Mouse (Mus musculus): ENCODE measurements at regions not wholly inside any gene's neighbourhood (a gene's known extent, or its start where the extent isn't known, plus 50 kb on each side); places are given as distances from the start of the nearest gene placed in this dataset.

DNA sequence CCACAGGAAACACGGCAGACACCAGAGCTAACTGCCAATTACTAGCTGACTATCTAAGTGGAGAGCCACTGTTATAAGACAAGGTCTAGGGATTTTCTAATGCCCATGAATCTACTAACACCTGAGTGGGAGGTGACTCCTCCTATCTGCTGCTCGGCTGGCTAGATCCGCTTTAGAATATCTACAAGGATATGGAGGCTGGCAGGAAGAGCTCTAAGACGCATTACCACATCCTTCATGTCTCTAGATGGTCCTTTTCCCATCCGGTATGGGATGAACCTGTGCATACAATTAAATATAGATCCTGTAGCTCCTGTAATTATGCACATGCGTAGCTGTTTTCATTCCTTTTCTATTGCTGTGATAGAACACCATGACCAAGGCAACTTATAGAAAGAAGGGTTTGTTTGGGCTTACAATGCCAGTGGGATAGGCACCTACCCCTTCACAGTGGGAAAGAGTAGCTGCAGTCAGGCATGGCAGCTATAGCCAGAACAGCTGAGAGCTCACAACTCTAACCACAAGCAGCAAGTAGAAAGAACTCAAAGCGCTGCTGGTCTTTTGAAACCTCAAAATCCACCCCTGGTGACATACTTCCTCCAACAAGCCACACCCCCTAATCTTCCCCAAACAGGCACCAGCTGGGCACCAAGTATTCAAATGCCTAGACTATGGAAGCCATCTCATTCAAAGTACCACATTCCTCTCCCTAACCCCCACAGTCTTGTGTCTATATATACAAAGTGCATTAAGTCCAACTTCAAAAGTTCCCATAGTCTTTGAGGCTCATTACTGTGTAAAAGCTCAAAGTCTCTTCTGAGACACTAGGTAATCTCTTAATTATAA is 319.3 kb downstream of the H2al1j start:
- in situ Hi-C loops (cut with MboI, MseI): no loop called here

- in situ Hi-C loops (cut with MboI, MseI): no loop called here
Observed at GRCm38 (mm10) chrX:11647527-11647836, 319.9 kb downstream of the H2al1j start.

DNA sequence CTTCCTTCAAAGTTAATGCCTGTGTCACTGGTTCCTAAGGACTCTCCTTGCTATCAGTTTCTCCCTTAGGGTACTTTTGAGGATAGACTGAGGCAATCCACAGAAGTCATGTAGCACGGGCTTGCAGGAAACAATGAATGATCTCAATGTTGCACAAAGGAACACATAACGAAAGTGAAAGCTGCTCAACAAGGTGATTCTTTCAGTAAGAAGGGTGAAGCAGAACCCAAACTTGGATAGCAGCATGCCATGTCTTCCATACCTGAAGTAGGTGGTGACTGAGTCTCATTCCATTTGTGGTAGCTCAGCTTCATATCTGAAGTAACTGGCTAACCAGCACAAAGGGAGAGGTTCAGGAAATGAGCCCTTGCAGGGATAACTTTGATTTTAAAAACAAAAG is 325.7 kb downstream of the H2al1j start:
- in situ Hi-C loops (cut with MboI, MseI): no loop called here

GRCm38 (mm10) chrX:11654976-11655375 is 327.4 kb downstream of the H2al1j start:
- in situ Hi-C loops (cut with MboI, MseI): no loop called here

- in situ Hi-C loops (cut with MboI, MseI): no loop called here
Observed at GRCm38 (mm10) chrX:11655466-11655865, 327.8 kb downstream of the H2al1j start.

DNA sequence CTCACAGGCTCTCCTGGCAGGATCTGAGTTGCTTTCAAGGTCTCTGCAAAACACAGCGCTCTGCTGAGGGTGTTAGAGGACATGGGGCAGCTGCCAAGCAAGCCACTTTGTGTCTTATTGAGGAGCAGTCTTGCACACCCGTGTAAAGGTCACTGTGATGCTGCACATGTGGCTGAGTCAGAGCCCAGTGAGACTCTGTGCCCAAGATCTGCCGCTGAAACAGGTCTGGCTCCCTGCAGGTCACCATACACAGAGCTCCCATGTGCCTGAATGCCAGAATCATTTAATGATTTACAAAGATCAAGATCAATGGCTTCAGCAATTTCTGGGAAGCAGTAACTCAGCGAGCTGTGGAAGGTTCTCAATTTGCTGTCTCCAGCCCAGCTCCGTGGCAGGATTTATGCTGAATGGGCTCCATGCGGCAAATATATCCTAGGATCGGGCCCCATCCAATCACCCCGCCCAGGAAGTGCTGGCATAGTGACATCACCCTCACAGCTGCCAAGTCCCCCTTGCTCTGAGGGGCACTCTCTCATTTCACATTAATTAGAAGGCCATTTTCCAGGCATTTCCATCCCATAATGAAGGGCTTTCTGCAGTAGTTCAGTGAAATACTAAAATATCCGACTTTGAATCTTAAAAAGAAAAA is 330.1 kb downstream of the H2al1j start:
- in situ Hi-C loops (cut with MboI, MseI): no loop called here

DNA sequence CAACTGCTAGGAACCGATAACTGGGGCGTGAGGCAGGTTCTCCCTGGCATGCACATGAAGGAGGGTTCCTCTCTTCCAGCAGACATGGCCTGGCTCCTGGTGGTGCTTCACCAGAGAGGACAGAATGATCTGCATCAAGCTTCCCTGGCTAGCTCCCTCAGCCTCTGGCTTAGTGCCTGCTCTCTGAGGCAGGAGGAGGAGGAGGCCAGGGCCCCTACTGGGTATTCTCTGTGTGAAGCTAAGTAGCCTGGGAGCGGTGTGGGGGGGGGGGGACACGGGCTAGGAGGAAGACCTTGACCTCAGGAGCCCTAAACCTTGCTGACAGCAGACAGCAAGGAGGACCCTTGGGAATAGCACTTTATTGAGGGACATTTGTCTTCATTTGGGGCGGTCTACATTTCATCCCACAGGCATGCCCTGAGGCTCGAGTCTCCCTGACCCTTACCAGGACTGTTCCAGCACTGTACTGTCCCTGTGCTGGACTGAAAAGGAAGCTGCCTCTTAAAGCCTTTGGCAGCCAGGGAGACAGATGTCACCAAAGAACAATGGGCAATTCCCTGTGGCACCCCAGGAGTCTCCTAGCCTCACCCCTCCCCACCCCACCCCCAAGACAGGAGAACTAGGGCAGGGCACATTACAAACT is 335.7 kb downstream of the H2al1j start:
- in situ Hi-C loops (cut with MboI, MseI): no loop called here

GRCm38 (mm10) chrX:11664330-11665061 is 336.9 kb downstream of the H2al1j start:
- in situ Hi-C loops (cut with MboI, MseI): no loop called here

DNA sequence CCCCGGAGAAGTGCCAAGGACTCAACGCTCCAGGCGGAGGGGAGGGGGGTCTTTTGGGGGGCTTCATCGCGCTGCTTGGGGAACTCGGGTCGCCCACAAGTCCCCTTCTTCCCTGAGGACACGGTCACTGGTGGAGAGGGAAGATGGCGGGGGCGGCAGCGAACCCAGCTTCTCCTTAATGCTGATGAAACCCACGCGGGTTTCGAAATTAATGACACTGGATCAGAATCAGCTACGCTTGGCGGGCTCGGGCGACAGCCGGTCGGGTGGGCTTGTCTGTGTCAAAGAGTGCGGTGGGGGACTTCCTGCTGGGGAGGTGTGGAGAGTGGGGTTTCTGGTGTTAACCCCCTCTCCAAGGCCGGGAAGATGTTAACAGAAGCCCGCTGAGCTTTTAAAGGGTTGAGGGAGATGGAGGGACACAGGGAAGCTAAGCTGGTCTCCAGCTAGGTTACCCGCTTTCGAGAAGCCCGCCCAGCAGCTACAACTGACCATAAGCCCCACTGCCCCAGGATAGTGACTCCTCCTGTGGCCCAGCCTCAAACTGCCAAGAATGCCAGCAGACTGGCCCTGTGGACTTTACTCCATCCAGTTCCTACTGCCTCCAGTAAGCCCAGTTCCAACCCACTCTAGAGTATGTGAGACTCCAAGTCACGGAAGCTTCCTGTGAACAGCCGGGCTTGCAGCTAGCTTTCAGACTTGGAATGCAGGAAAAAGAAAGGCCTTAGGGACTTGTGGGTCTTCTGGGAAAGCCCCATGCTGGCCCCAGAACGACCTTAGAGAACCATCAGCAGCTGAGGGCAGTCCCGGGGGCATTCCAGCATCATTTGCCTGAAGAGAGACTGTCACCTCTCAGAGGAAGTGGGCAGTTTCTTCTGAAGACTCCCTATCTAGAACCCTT is 337.7 kb downstream of the H2al1j start:
- in situ Hi-C loops (cut with MboI, MseI): no loop called here

DNA sequence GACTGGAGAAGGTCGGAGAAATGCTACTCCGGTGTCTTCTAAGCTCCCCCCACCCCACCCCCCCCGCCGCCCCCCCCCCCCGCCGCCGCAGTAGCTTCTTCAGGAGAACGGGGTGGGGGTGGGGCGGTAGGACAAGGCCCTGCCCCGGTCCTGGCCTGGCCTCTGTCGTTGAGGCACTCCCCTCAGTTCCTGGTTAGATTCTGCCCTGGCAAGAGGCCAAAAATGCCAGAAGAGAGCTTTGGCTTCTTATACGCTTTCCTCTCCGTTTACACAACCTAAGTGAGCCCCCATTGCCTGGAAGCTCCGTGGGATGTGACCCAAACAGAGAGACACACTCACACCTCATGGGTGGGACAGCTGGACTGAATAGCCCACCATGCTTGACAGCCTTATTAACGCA is 338.9 kb downstream of the H2al1j start:
- in situ Hi-C loops (cut with MboI, MseI): no loop called here

DNA sequence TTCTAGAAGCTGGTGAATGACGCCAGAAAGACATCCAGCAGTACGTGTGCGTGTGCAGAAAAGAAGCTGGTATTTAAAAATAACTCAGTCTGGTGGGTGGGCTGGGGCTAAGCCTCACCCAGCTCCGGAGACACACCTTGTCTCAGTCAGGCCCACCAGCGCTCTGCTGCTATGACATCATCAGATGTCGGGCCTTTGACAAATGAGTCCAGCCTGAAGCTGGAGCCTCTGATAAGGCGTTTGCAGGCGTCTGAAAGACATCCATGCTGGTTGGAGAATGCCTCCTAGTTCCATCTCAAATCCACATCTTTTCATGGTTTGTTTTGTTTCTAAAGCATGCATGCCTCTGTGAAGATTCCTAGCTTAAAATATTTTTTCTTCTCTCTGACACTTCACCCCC is 344.2 kb downstream of the H2al1j start:
- in situ Hi-C loops (cut with MboI, MseI): no loop called here

- in situ Hi-C loops (cut with MboI, MseI): no loop called here
Observed at GRCm38 (mm10) chrX:11678086-11678485, 350.5 kb downstream of the H2al1j start.

DNA sequence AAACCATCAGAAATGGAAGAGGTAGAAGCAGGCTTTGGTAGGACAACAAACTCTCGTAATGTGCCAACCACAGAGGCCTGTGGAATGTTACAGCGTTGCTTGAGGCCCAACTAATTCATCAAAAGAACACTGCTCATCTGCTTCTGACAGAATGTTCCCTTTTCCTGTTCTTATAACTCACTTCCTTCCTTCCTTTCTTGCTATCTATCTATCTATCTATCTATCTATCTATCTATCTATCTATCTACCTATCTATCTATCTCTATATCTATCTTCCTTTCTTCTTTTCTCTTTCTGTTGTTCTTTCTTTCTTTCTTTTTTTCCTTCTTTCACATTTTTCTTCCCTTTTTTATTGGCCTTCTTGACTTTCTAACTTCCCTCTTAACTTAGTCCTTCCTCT is 353.7 kb downstream of the H2al1j start:
- in situ Hi-C loops (cut with MboI, MseI): no loop called here

GRCm38 (mm10) chrX:11689989-11690405 is 362.4 kb downstream of the H2al1j start:
- in situ Hi-C loops (cut with MboI, MseI): no loop called here

- in situ Hi-C loops (cut with MboI, MseI): no loop called here
Observed at GRCm38 (mm10) chrX:11690446-11690845, 362.8 kb downstream of the H2al1j start.

DNA sequence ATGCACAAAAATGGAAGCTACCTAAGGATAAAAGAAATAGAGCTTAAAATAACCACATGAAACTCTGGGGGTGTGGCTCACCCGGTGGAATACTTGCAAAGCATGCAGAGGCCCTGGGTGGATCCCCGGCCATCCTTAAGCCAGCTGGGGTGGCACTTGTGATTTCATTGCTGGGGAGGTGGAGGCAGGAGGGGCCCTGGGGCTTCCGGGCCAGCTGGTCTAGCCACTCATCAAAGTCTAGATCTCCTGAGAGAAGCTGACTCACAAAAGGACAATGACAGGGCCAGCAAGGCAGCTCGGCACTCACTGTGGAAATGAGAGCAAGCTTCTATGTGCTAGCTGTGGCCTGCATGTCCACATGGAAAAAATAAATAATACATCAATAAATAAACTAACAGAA is 363.4 kb downstream of the H2al1j start:
- in situ Hi-C loops (cut with MboI, MseI): no loop called here

GRCm38 (mm10) chrX:11696565-11696964 is 368.9 kb downstream of the H2al1j start:
- in situ Hi-C loops (cut with MboI, MseI): no loop called here

GRCm38 (mm10) chrX:11701095-11701494 is 373.5 kb downstream of the H2al1j start:
- in situ Hi-C loops (cut with MboI, MseI): no loop called here

- in situ Hi-C loops (cut with MboI, MseI): no loop called here
Observed at GRCm38 (mm10) chrX:11705851-11706557, 378.4 kb downstream of the H2al1j start.

DNA sequence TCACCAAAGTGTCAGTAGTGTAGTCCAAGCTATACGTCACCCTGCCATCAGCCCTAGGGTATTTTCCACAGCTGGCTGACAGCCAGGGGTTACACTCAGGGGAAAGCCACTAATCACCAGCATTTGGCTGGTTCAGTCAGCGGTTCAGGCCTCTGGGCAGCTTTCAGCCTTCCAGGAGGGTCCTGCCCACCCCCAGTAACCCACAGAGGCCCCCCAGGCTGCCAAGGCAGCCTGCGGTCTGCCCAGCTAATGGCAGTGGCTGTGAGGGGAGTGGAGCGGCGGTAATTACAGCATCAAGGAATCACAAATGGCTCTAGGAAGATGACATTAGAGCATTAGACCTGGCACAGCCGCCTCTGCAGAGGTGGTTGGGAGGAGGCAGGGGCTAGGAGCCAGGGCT is 379.7 kb downstream of the H2al1j start:
- in situ Hi-C loops (cut with MboI, MseI): no loop called here

DNA sequence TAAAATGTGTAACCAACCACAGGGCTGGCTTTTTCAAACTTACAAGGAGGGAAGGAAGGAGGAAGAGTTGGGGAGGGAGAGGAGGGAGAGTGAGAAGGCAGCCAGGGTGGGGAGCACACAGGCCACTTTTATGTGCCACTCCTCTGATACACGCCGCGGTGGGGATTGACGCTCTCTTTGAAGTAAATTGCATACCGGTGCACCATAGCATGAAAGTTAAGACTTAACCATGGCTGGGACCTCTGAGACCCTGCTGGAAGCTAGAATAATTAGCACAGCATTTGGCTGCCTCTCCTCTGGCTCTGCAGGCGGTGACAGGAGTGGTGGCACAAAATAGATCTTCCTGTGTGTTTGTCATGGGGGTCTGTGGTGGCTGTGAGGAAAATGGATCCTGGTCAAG is 380.7 kb downstream of the H2al1j start:
- in situ Hi-C loops (cut with MboI, MseI): no loop called here
